Mouse (Mus musculus) forebrain, postnatal 0 days (tissue): Measurements from ENCODE around the gene Ttc30a1. TPM values are rescaled to one million over a fixed set of nuclear protein-coding genes. Genes with fewer than 3 reads are reported as not detected.

ENCODE experiments used
- ATAC-seq: fragments of 200-750 bp; cut with Nextera tagmentation; 2 replicates; pipeline ENCODE4 v1.8.0; 2017; ENCODE audit warnings: mild to moderate bottlenecking, moderate library complexity
- DNase-seq: peaks from one replicate; pipeline ENCODE4 v3.0.0-alpha.2; 2015
- H3K27ac ChIP-seq: fragments of 300-500 bp; sonication (generic); 2 replicates; pipeline ENCODE4 v1.5.1; 2014; ENCODE audit warnings: low read depth, mild to moderate bottlenecking, antibody characterized with exemption, low read length, moderate library complexity, mixed read lengths
- H3K27me3 ChIP-seq: fragments of 300-500 bp; sonication (generic); 2 replicates; pipeline ENCODE4 v1.6.1; 2014; ENCODE audit warnings: mild to moderate bottlenecking, low read length, mixed read lengths; ENCODE audit not compliant: insufficient read depth
- H3K36me3 ChIP-seq: fragments of 300-500 bp; sonication (generic); 2 replicates; pipeline ENCODE4 v1.6.1; 2014; ENCODE audit warnings: mild to moderate bottlenecking, moderate library complexity; ENCODE audit not compliant: insufficient read depth
- H3K4me1 ChIP-seq: fragments of 300-500 bp; sonication (generic); 2 replicates; pipeline ENCODE4 v1.6.1; 2014; ENCODE audit warnings: antibody characterized with exemption; ENCODE audit not compliant: insufficient read depth
- H3K4me2 ChIP-seq: fragments of 300-500 bp; sonication (generic); 2 replicates; pipeline ENCODE4 v1.6.1; 2014; ENCODE audit warnings: low read depth, mild to moderate bottlenecking, moderate library complexity
- H3K4me3 ChIP-seq: fragments of 300-500 bp; sonication (generic); 2 replicates; pipeline ENCODE4 v1.5.1; 2014; ENCODE audit warnings: low read depth, low read length, mixed read lengths
- H3K9ac ChIP-seq: fragments of 300-500 bp; sonication (generic); 2 replicates; pipeline ENCODE4 v1.6.1; 2014; ENCODE audit warnings: mild to moderate bottlenecking
- H3K9me3 ChIP-seq: fragments of 300-500 bp; sonication (generic); 2 replicates; pipeline ENCODE4 v1.6.1; 2016; ENCODE audit warnings: low read length
- CTCF ChIP-seq: sonication (generic); IDR thresholded peaks from 2 replicates; pipeline ENCODE4 v1.5.1; 2016; ENCODE audit warnings: antibody characterized with exemption, control low read depth, low read depth
- WGBS: fragments of 180-500 bp; shearing (Covaris S2); extraction: QIAGEN DNeasy Blood & Tissue Kit; methylation state at CpG from one replicate; pipeline ENCODE4 v1.1.7; 2014; 5-methylcytosine and 5-hydroxymethylcytosine counted together
- polyA plus RNA-seq: library from polyadenylated mRNA; unstranded; fragments of >200 nt; fragmentation: Nextera tagmentation; extraction: Ambion mirVana; gene quantifications from 2 replicates; pipeline ENCODE4 v1.2.1, GENCODE M21; 2015
- total RNA-seq: library from RNA; depleted of rRNA; stranded (reverse); fragments of >200 nt; gene quantifications from 2 replicates; pipeline ENCODE4 v1.2.3, GENCODE M21; 2014

Ttc30a1 gene
- total and polyA plus RNA-seq, 2 experiments from 2014 or later, result 4.8 to 10.9 TPM

DNA sequence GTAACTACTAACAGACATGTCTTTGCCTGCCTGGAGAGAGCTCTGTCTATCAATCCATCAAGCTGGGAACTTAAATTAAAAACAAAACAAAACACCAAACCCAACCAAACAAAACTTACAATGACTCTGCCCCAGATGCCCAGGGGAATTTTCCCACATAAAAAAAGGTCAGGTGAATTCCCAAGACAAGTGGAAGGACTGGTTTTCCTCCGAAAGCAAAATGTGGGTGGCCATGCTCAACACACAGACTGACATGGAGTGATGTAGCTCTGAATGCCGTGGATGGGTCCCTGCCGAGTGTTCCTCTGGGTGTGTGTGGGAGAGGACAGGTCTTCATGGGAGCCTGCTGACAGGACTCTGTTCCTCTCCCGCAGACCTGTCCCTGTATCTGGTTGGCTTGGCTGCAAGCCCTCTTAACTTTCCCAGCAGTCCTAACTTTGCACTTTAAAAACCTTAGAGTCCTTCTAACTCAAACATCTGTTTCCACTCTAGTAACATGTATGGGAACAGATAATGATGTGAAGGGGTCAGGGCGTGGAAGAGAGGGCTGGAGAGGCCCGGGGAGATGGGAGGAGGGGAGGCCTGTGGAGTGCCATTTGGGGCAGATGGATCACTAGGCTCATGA is 9.9 kb upstream of the Ttc30a1 start:
- Histone ChIP-seq H3K36me3 (no peaks in the 10 kb centered on the region), H3K4me2 (no peak overlapping the region), H3K9ac (no peak overlapping the region), H3K9me3 (no peaks in the 10 kb centered on the region), H3K27me3 (no peaks in the 10 kb centered on the region), H3K4me1 (peaks cover 14% of the 10 kb centered on the region; the same call in 1 of the 2 replicates), H3K27ac (no peak overlapping the region), H3K4me3 (no peak overlapping the region)
- no peak for DNase-seq
- no peak for ATAC-seq
- WGBS, result 74% methylated on average over 6 of the region's 6 CpGs
- TF ChIP-seq CTCF, result no peak

GRCm38 (mm10) chr2:75990885-75991539 is 9.2 kb upstream of the Ttc30a1 start:
- Histone ChIP-seq H3K9ac (no peak overlapping the region), H3K9me3 (no peaks in the 10 kb centered on the region), H3K36me3 (no peaks in the 10 kb centered on the region), H3K27ac (no peak overlapping the region), H3K27me3 (no peaks in the 10 kb centered on the region), H3K4me3 (no peak overlapping the region), H3K4me2 (no peak overlapping the region), H3K4me1 (peaks cover 14% of the 10 kb centered on the region; the same call in 1 of the 2 replicates)
- WGBS, result 60% methylated on average over 13 of the region's 13 CpGs
- TF ChIP-seq CTCF, result peak; percentile 69
- ATAC-seq (peak; percentile 28; the same call in 1 of the 2 replicates), DNase-seq (peak; percentile 53)

GRCm38 (mm10) chr2:75989694-75990093 is 7.9 kb upstream of the Ttc30a1 start:
- no peaks in the 10 kb centered on the region for H3K27me3 ChIP-seq
- H3K4me3 ChIP-seq, result no peak overlapping the region
- H3K4me1 ChIP-seq, result peaks cover 14% of the 10 kb centered on the region; the same call in 1 of the 2 replicates
- H3K9ac ChIP-seq, result no peak overlapping the region
- TF ChIP-seq CTCF, result no peak
- DNase-seq (no peak), ATAC-seq (no peak)
- H3K9me3 ChIP-seq, result no peaks in the 10 kb centered on the region
- H3K4me2 ChIP-seq, result peak overlapping the region; percentile 11; the same call in 1 of the 2 replicates
- no peaks in the 10 kb centered on the region for H3K36me3 ChIP-seq
- peak overlapping the region; percentile 72 for H3K27ac ChIP-seq
- WGBS, result 46% methylated on average over 4 of the region's 4 CpGs

DNA sequence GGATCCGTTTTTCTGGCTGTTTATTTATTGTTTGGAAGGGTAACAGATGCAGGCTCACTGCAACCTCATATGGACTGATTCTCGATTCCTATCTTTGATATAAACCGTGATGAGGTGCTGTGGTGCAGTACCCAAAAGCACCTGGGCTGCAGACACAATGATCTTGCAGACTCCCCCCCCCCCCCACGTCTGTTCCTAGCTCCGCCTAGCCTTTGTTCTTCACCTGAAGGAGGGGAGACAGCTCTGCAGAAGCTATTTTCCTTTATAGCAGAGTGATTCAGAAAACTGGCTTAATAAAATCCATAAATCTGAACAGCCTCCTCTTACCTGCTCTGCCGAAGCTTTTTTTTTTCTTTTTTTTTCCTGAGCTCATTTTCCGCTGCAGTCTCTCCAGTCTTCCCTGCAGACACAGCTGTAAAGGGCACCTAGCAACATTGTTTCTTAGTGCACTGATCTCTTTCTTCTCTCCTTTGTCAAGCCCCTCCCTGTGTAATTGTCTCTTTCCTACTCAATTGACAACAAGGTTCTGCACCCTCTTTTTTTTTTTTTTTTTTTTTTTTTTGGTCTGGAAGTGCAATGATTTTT is 7.1 kb upstream of the Ttc30a1 start:
- WGBS, result 28% methylated on average over 7 of the region's 7 CpGs
- no peak for TF ChIP-seq CTCF
- H3K4me1 ChIP-seq, result peaks cover 14% of the 10 kb centered on the region; the same call in 1 of the 2 replicates

DNA sequence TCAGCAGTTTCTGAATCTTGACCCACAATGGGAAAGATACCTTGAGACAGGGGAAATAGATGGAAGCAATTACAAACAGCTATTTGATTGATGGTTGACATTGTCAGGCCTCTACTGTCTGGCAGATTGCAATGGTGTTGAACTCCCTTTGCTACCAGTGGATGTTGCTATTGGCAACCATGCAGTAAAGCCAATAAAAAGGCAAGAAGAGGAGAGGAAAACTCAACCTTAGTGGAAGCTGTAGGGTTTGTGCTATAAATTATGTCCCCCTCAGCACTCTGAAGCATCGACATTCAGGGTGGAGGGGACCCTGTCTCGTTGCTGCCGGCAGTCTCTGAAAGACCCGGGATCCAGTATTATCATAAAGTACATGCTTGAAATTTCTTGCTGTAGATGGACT is 6.6 kb upstream of the Ttc30a1 start:
- peak; percentile 72 for ATAC-seq
- Histone ChIP-seq H3K9me3 (no peaks in the 10 kb centered on the region), H3K4me3 (no peak overlapping the region), H3K4me2 (peak overlapping the region; percentile 11; the same call in 1 of the 2 replicates), H3K27me3 (no peaks in the 10 kb centered on the region), H3K27ac (peak overlapping the region; percentile 72), H3K36me3 (no peaks in the 10 kb centered on the region), H3K9ac (0 out of 2 replicates have a peak overlapping the region, but pooled peaks have one; percentile 41), H3K4me1 (peaks cover 14% of the 10 kb centered on the region; the same call in 1 of the 2 replicates)
- no peak for TF ChIP-seq CTCF
- WGBS, result 46% methylated on average over 4 of the region's 4 CpGs
- DNase-seq, result peak; percentile 57

More for the DNA sequence above, 7.1 kb upstream of the Ttc30a1 start:
- no peaks in the 10 kb centered on the region for H3K36me3 ChIP-seq
- peak overlapping the region; percentile 41; the same call in 1 of the 2 replicates for H3K9ac ChIP-seq
- ATAC-seq, result peak; percentile 91
- peak; percentile 64 for DNase-seq
- H3K27ac ChIP-seq, result peak overlapping the region; percentile 72
- peak overlapping the region; percentile 11; the same call in 1 of the 2 replicates for H3K4me2 ChIP-seq
- H3K27me3 ChIP-seq, result no peaks in the 10 kb centered on the region
- no peaks in the 10 kb centered on the region for H3K9me3 ChIP-seq
- no peak overlapping the region for H3K4me3 ChIP-seq

DNA sequence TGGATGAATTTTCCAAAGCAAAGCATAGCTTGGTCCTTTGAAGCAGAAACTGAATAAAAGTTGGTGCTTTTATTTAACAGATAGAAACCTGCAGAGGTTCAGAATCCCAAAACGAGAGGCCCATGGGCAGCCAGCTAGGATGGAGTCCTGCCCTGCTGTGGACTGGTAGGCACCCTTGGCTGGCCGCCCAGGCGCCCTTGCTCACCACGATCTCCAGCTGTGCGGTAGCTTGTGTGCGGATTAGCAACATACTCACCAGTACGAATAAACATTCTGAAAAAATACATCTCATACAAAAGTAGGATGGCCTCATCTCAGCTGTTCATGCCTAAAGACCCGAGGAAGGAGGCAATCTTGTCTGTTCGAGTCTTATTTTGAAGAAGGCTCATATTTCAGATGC is 6.0 kb upstream of the Ttc30a1 start:
- H3K4me3 ChIP-seq, result no peak overlapping the region
- H3K9ac ChIP-seq, result no peak overlapping the region
- peaks cover 14% of the 10 kb centered on the region; the same call in 1 of the 2 replicates for H3K4me1 ChIP-seq
- no peak overlapping the region for H3K4me2 ChIP-seq
- no peak for DNase-seq
- no peak for TF ChIP-seq CTCF
- no peak for ATAC-seq
- H3K36me3 ChIP-seq, result no peaks in the 10 kb centered on the region
- no peaks in the 10 kb centered on the region for H3K9me3 ChIP-seq
- 63% methylated on average over 9 of the region's 9 CpGs for WGBS
- peak overlapping the region; percentile 72 for H3K27ac ChIP-seq
- no peaks in the 10 kb centered on the region for H3K27me3 ChIP-seq
